ENCODE assay signal across 8 mouse cellular contexts in the genomic region with DNA sequence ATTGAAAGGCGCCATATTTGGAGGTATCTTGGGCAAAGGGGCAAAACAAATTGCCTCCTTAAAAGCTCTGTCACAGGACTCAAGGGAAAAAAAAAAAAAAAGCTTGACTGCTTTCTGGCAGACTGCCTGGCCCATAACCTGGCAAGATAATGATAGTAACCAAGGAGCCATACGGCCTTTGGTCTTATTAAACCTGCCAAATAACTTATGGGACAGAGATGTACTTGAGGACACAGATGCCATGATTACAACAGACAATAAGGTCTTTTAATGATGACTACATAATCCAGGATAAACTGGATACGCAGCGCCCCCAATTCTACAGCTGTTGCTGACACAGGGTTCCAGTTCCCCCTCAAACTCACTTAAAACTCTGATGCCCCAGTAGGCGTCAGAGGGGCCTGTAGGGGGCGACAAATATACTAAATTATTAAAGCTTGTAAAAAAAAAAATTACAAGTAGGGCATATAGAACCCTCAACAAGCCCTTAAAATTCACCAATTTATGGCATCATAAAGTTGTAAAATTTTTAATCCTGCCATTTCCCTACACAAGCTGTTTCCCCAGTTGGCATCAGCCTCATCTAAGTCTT. TPM values are rescaled to one million over a fixed set of nuclear protein-coding genes. Genes with fewer than 3 reads are reported as not detected.
A peak's percentile ranks its signal among the peaks of the same experiment; 100 is the strongest.
DNase-seq lines count a peak whose midpoint lies in the region; ATAC-seq and TF ChIP-seq lines count a peak whose summit lies in the region.
"Had no signal": no experiment of that assay in that cellular context is flagged by ENCODE, and none has a peak within 500 bp of the region (broad histone marks: within the 10 kb centered on the region; RNA-seq: fewer than 3 reads in every experiment).

No protein-coding gene starts in this region.

- ATAC-seq in G1E (ENCODE audit: extremely low read depth, insufficient number of reproducible peaks, low FRiP score, poor library complexity, severe bottlenecking) = no peak; the same call in 1 of the 2 replicates
- peak; percentile 56; the same call in 1 of the 2 replicates for ATAC-seq in megakaryocyte, adult 5-6 weeks (ENCODE audit: poor library complexity, severe bottlenecking)

- no peaks in the 10 kb centered on the region for H3K27me3 ChIP-seq in G1E (ENCODE audit: insufficient read depth, low read length)

- DNase-seq in left cerebral cortex, adult 2 months (ENCODE audit: extremely low spot score in 1 of 2, low spot score in 2 of 2) = no peak
- DNase-seq in left cerebral cortex, postnatal 25 days (ENCODE audit: low spot score in 2 of 2) = no peak
- no peak for DNase-seq in G1E (ENCODE audit: low spot score)
- DNase-seq in c-Kit-positive CD71-positive TER-119-negative erythroid progenitor cells, embryonic 14.5 days (ENCODE audit: low read depth) = peak; percentile 54
- DNase-seq in heart, postnatal 10 days = peak; percentile 30 to 45
- DNase-seq in yolk sac, embryonic 10.5 days (ENCODE audit: low spot score) = no peak

- no peak overlapping the region for H3K27ac ChIP-seq in left cerebral cortex, adult 2 months

- H3K36me3 ChIP-seq in G1E (replicated peaks) = no peaks in the 10 kb centered on the region

- no peak overlapping the region for H3K4me3 ChIP-seq in left cerebral cortex, adult 2 months
- no peak overlapping the region for H3K4me3 ChIP-seq in G1E (ENCODE audit: low read depth, low read length)
- H3K4me3 ChIP-seq: erythroblast, embryonic 14.5 days had no signal

- intact Hi-C loops in left cerebral cortex, adult 2 months (cut with DNase I) = no loop called here
- intact Hi-C loops in left cerebral cortex, postnatal 25 days (cut with DNase I) = no loop called here
- intact Hi-C loops in heart, postnatal 10 days (cut with DNase I) = loop anchor here (10.0 kb wide), 1 partner anchor 191 kb away; no protein-coding TSS in a partner anchor

- TF ChIP-seq CTCF in left cerebral cortex, adult 2 months (IDR thresholded peaks at IDR 0.05) = peak; percentile 51
- TF ChIP-seq CTCF in G1E (IDR thresholded peaks at IDR 0.05; ENCODE audit: low read depth, low read length) = 0 out of 2 replicates have a peak, but pooled peaks have one; percentile 8

- H3K4me1 ChIP-seq in G1E (ENCODE audit: insufficient read depth, low read depth, low read length) = no peaks in the 10 kb centered on the region

- no peaks in the 10 kb centered on the region for H3K9me3 ChIP-seq in G1E (replicated peaks)

RNA-seq across cellular contexts. Expression of a gene that starts 33.5 kb away (rescaled TPM):
- total RNA-seq in left cerebral cortex, adult 2 months (2021) = 10 to 100 TPM; 40.9 to 44.5 TPM
- total RNA-seq in left cerebral cortex, postnatal 25 days (2021) = 10 to 100 TPM; 38.4 to 41.1 TPM
- total RNA-seq in G1E (2014; fragmentation: Nextera tagmentation) (48.3 and 61.4 TPM in 2 replicates), G1E (2017) (41.0 and 57.6 TPM in 2 replicates)
- 7.4 and 8.7 TPM in 2 replicates for polyA plus RNA-seq in G1E (2012)
- 10 to 100 TPM; 24.0 to 25.6 TPM for total RNA-seq in heart, postnatal 10 days (2021)
- 22.7 and 29.1 TPM in 2 replicates for total RNA-seq in megakaryocyte, adult 5-6 weeks (2015)
- total RNA-seq in megakaryocyte, adult 5-6 weeks (2017) = 35.3 and 37.8 TPM in 2 replicates

RNA-seq across cellular contexts. Expression of a gene that starts 59.9 kb away (rescaled TPM):
- total RNA-seq in left cerebral cortex, adult 2 months (2021) = 10 to 100 TPM; 65.1 to 66.7 TPM
- 10 to 100 TPM; 61.7 to 66.5 TPM for total RNA-seq in left cerebral cortex, postnatal 25 days (2021)
- total RNA-seq in G1E (2014; fragmentation: Nextera tagmentation) = not detected in 2 replicates
- total RNA-seq in G1E (2017) = 0.49 and 0.52 TPM in 2 replicates
- not detected in 2 replicates for polyA plus RNA-seq in G1E (2012)
- total RNA-seq in heart, postnatal 10 days (2021) = 10 to 100 TPM; 13.9 to 14.5 TPM
- total RNA-seq in megakaryocyte, adult 5-6 weeks (2015) = 4.4 and 5.3 TPM in 2 replicates
- total RNA-seq in megakaryocyte, adult 5-6 weeks (2017) = 4.9 and 5.0 TPM in 2 replicates

Comparison
In these comparisons a context has a peak if more than half of its experiments do, and no peak if none do; other contexts are left out.
1. DNase-seq: peak in c-Kit-positive CD71-positive TER-119-negative erythroid progenitor cells, embryonic 14.5 days (single experiment) and heart, postnatal 10 days (2 of 2); none in left cerebral cortex, adult 2 months (0 of 2), left cerebral cortex, postnatal 25 days (0 of 2), G1E (single experiment) and yolk sac, embryonic 10.5 days (single experiment).
2. RNA of a gene that starts 59.9 kb away (total RNA-seq): 65.1 to 66.7 TPM in left cerebral cortex, adult 2 months and 61.7 to 66.5 TPM in left cerebral cortex, postnatal 25 days; 13.9 to 14.5 TPM in heart, postnatal 10 days, 4.4 to 5.3 TPM in megakaryocyte, adult 5-6 weeks and 0.49 to 0.52 TPM in G1E; every median in the first group is over 4 times any median in the second.